Mouse (Mus musculus): ENCODE results near the gene Park7. TPM values are rescaled to one million over a fixed set of nuclear protein-coding genes. Genes with fewer than 3 reads are reported as not detected.

Park7 gene
- polyA plus RNA-seq, 1 experiment from 2014 or later: 367 TPM

DNA sequence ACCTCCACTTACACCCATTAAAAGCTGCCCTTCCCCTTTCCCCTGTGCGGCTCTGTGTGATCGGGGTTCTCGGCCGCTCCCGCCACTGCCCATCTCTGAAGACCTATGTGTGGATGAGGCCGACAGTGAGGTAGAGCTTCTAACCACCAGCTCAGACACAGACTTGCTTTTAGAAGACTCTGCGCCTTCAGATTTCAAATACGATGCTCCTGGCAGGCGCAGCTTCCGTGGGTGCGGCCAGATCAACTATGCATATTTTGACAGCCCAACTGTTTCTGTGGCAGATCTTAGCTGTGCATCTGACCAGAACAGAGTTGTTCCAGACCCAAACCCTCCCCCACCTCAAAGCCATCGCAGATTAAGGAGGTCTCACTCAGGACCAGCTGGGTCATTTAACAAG lies 47.7 kb downstream of the Park7 start:
- 96% methylated on average over 12 of the region's 12 CpGs for WGBS
- H3K4me1 ChIP-seq (ENCODE audit: control insufficient read depth, insufficient read depth, low read length): peaks cover 3% of the 10 kb centered on the region; the same call in 1 of the 2 replicates
- DNase-seq (no peak), ATAC-seq (ENCODE audit: low FRiP score, low TSS enrichment) (no peak)
- H3K4me3 ChIP-seq (replicated peaks; ENCODE audit: low read depth, low read length): no peak overlapping the region
- no peaks in the 10 kb centered on the region for H3K27me3 ChIP-seq (ENCODE audit: control insufficient read depth, insufficient read depth, low read length)
- H3K4me2 ChIP-seq (ENCODE audit: low read length): no peak overlapping the region
- H3K36me3 ChIP-seq (ENCODE audit: control insufficient read depth, insufficient read depth, low read length): peaks cover 23% of the 10 kb centered on the region
- H3K9me3 ChIP-seq (ENCODE audit: control insufficient read depth, low read length): no peaks in the 10 kb centered on the region
- no peak overlapping the region for H3K9ac ChIP-seq (replicated peaks; ENCODE audit: low read length)
- no peak overlapping the region for H3K27ac ChIP-seq (replicated peaks; ENCODE audit: low read depth, low read length)

DNA sequence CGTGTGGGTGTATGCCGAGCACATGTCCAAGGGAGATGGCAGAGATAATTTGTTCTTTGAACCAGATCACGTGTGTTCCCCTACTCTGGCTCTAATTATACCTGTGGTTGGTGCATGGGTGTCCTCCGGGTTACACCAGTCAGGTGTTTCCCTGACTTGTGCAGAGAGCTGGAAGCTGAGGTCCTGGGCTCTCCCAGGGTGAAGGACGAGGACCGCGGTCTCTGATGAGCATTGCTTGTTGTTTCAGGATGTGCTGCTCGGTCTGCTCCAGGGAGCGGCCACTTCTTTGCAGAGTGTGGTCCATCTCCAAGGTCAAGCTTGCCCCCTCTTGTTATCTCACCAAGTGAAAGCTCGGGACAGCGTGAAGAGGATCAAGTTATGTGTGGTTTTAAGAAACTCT lies 48.2 kb downstream of the Park7 start:
- Histone ChIP-seq H3K27me3 (ENCODE audit: control insufficient read depth, insufficient read depth, low read length) (no peaks in the 10 kb centered on the region), H3K4me3 (replicated peaks; ENCODE audit: low read depth, low read length) (no peak overlapping the region), H3K27ac (replicated peaks; ENCODE audit: low read depth, low read length) (no peak overlapping the region), H3K9me3 (ENCODE audit: control insufficient read depth, low read length) (no peaks in the 10 kb centered on the region), H3K36me3 (ENCODE audit: control insufficient read depth, insufficient read depth, low read length) (peaks cover 23% of the 10 kb centered on the region), H3K4me1 (ENCODE audit: control insufficient read depth, insufficient read depth, low read length) (no peaks in the 10 kb centered on the region), H3K4me2 (ENCODE audit: low read length) (no peak overlapping the region), H3K9ac (replicated peaks; ENCODE audit: low read length) (no peak overlapping the region)
- WGBS: 94% methylated on average over 11 of the region's 11 CpGs
- DNase-seq: no peak
- ATAC-seq (ENCODE audit: low FRiP score, low TSS enrichment): no peak

DNA sequence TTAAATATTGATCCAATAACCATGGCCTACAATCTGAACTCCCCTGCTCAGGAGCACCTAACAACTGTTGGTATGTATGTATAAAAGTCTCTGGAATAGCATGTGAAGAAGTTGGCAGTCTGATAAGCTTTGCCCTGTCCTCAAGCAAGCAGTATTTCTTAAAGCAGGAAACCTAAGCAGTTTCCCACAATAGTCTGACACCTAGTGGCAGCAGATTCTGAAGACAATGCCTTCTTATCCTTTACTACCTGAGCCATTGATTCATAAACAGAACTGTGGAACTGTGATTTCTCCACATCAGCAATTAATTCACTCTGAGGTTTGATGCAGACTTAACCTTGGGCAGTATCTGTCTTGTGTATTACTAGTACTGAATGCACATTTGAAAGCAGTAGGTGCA lies 48.9 kb downstream of the Park7 start:
- Histone ChIP-seq H3K27ac (replicated peaks; ENCODE audit: low read depth, low read length) (no peak overlapping the region), H3K27me3 (ENCODE audit: control insufficient read depth, insufficient read depth, low read length) (no peaks in the 10 kb centered on the region), H3K4me1 (ENCODE audit: control insufficient read depth, insufficient read depth, low read length) (no peaks in the 10 kb centered on the region), H3K36me3 (ENCODE audit: control insufficient read depth, insufficient read depth, low read length) (peaks cover 23% of the 10 kb centered on the region), H3K9me3 (ENCODE audit: control insufficient read depth, low read length) (no peaks in the 10 kb centered on the region), H3K9ac (replicated peaks; ENCODE audit: low read length) (no peak overlapping the region), H3K4me2 (ENCODE audit: low read length) (no peak overlapping the region), H3K4me3 (replicated peaks; ENCODE audit: low read depth, low read length) (no peak overlapping the region)
- DNase-seq (peak; percentile 82), ATAC-seq (ENCODE audit: low FRiP score, low TSS enrichment) (no peak)

DNA sequence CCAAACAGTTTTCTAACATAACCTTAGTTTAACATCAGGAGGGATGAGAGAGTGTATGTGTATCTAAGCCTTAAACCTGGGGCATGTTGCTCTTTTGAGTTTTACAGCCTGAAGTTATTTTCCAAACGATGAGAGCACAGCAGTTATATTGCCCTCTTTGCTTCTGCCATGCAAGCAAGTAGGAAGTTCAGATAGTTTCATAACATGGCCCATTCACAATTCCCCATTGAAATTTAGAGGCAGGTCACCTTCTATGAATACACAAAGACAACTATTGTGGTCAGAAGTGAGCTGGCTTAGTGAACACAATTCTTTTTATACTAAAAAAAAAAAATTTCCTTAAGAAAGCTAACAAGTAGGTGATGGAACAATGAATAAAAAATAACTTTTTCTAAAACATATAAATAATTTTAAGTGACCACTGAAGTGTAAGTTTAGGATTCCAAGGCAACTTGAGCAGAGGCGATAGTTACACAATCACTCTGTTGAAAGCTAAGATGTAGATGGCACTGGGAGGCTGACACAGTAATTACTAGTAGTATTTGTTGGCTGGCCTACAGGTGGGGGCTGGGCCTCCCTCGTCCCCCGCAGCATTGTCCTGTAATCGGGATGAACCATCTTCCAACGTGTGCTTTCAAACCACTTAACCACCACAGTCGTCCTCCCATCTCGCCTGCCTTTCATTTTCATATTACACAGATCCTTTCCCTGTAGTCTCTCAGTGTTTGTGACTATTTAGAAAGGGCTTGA lies 51.4 kb downstream of the Park7 start:
- no peak overlapping the region for H3K4me3 ChIP-seq (replicated peaks; ENCODE audit: low read depth, low read length)
- no peak for DNase-seq
- no peak for ATAC-seq (ENCODE audit: low FRiP score, low TSS enrichment)
- no peak overlapping the region for H3K9ac ChIP-seq (replicated peaks; ENCODE audit: low read length)
- 62% methylated on average over 8 of the region's 8 CpGs for WGBS
- H3K9me3 ChIP-seq (ENCODE audit: control insufficient read depth, low read length): no peaks in the 10 kb centered on the region
- peaks cover 20% of the 10 kb centered on the region for H3K36me3 ChIP-seq (ENCODE audit: control insufficient read depth, insufficient read depth, low read length)
- H3K4me1 ChIP-seq (ENCODE audit: control insufficient read depth, insufficient read depth, low read length): no peaks in the 10 kb centered on the region
- no peaks in the 10 kb centered on the region for H3K27me3 ChIP-seq (ENCODE audit: control insufficient read depth, insufficient read depth, low read length)
- no peak overlapping the region for H3K4me2 ChIP-seq (ENCODE audit: low read length)
- no peak overlapping the region for H3K27ac ChIP-seq (replicated peaks; ENCODE audit: low read depth, low read length)

DNA sequence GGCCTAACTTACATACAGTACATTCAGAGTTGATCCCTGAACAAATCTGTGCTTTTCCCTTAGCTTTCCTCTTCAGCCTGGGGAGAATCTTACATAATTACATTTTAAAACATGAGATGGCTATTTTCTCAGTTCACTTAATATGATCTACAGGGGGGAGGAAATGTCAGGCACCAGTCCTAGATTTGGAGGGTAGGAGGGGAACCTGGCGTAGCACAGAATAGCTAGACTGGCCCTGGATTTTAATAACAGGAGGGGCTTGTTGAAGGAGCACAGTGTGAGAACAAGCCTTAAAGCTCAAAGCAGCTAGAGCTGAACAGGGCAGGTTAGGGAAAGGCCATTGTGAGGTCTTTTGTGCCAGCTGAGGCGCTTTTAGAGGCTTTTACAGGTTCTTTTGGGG lies 53.1 kb downstream of the Park7 start:
- peaks cover 4% of the 10 kb centered on the region for H3K4me1 ChIP-seq (ENCODE audit: control insufficient read depth, insufficient read depth, low read length)

DNA sequence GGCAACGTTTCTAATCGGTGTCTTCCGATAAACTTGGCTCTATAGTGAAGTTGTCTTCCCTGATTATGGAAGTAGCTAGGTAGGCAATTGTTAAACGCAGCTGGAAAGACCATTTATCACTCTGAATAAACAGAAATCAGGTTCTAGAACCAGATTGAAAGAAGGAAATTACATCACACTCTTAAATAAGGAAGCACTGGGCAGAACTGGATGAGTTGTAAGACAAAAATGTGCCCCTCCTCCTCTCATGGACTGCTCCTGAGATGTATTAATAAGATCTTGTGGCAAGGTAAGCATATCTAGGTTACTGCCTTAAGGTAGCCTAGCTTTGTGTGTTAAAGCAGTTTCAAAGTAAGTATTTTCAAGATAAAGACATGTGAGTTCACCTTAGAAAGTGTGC lies 53.7 kb downstream of the Park7 start:
- 94% methylated on average over 4 of the region's 4 CpGs for WGBS
- H3K27me3 ChIP-seq (ENCODE audit: control insufficient read depth, insufficient read depth, low read length): no peaks in the 10 kb centered on the region
- no peak for ATAC-seq (ENCODE audit: low FRiP score, low TSS enrichment)

More for the DNA sequence above, 53.1 kb downstream of the Park7 start:
- H3K27ac ChIP-seq (replicated peaks; ENCODE audit: low read depth, low read length): no peak overlapping the region
- 73% methylated on average over 2 of the region's 2 CpGs for WGBS
- no peaks in the 10 kb centered on the region for H3K9me3 ChIP-seq (ENCODE audit: control insufficient read depth, low read length)
- H3K9ac ChIP-seq (replicated peaks; ENCODE audit: low read length): no peak overlapping the region
- H3K36me3 ChIP-seq (ENCODE audit: control insufficient read depth, insufficient read depth, low read length): peaks cover 5% of the 10 kb centered on the region
- H3K4me3 ChIP-seq (replicated peaks; ENCODE audit: low read depth, low read length): no peak overlapping the region
- no peak for ATAC-seq (ENCODE audit: low FRiP score, low TSS enrichment)
- no peaks in the 10 kb centered on the region for H3K27me3 ChIP-seq (ENCODE audit: control insufficient read depth, insufficient read depth, low read length)
- DNase-seq: no peak
- H3K4me2 ChIP-seq (ENCODE audit: low read length): no peak overlapping the region

DNA sequence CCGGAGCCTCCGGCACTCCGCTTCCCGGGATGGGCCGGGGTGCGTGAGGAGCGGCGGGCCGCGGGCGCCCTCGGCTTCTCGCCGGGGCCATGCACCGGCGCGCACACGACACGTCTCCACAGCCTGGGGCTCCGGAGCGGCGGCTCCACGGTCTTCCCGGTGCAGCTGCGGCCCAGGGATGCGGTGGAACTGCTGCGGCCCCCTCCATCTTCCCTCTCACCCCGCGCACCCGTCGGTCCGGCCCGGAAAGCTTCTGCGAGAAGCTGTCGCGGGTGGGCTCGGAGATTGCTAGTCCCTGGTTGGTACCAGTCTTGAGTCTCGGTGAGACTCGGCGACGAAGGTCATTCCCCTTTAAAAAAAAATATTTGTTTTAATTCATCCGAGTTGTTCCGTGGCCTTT lies 58.9 kb downstream of the Park7 start:
- peak overlapping the region; percentile 97 for H3K27ac ChIP-seq (replicated peaks; ENCODE audit: low read depth, low read length)
- under 1% methylated on average over 43 of the region's 43 CpGs for WGBS
- peak overlapping the region; percentile 95 for H3K9ac ChIP-seq (replicated peaks; ENCODE audit: low read length)
- H3K4me1 ChIP-seq (ENCODE audit: control insufficient read depth, insufficient read depth, low read length): peaks cover 9% of the 10 kb centered on the region
- peak; percentile 71; the same call in 1 of the 2 replicates for ATAC-seq (ENCODE audit: low FRiP score, low TSS enrichment)
- peak overlapping the region; percentile 81 for H3K4me3 ChIP-seq (replicated peaks; ENCODE audit: low read depth, low read length)
- DNase-seq: no peak
- H3K4me2 ChIP-seq (ENCODE audit: low read length): peak overlapping the region; percentile 70
- no peaks in the 10 kb centered on the region for H3K9me3 ChIP-seq (ENCODE audit: control insufficient read depth, low read length)
- no peaks in the 10 kb centered on the region for H3K36me3 ChIP-seq (ENCODE audit: control insufficient read depth, insufficient read depth, low read length)
- H3K27me3 ChIP-seq (ENCODE audit: control insufficient read depth, insufficient read depth, low read length): no peaks in the 10 kb centered on the region

More for the DNA sequence above, 53.7 kb downstream of the Park7 start:
- no peak overlapping the region for H3K27ac ChIP-seq (replicated peaks; ENCODE audit: low read depth, low read length)
- H3K4me1 ChIP-seq (ENCODE audit: control insufficient read depth, insufficient read depth, low read length): peaks cover 9% of the 10 kb centered on the region
- H3K9ac ChIP-seq (replicated peaks; ENCODE audit: low read length): no peak overlapping the region
- no peak overlapping the region for H3K4me3 ChIP-seq (replicated peaks; ENCODE audit: low read depth, low read length)
- H3K36me3 ChIP-seq (ENCODE audit: control insufficient read depth, insufficient read depth, low read length): no peaks in the 10 kb centered on the region
- DNase-seq: no peak
- H3K9me3 ChIP-seq (ENCODE audit: control insufficient read depth, low read length): no peaks in the 10 kb centered on the region
- no peak overlapping the region for H3K4me2 ChIP-seq (ENCODE audit: low read length)

DNA sequence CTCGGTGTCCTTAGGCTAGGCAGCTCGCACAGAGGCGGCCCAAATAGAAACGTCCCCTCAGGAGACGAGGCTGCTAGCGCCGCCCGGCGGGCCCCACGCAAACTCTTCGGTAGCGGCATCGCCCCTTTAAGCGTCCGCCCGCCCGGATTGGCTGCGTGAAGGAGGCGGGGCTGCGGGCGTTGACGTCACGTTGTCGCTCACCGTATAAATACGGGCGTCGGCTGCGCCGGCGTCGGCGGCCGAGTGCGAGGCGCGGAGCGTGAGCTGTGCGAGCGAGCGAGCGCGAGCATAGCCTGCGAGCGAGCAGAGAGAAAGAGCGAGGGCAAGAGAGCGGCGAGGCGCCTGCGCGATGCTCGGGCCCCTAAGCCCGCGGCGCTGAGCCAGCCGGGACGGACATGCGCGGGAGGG lies 59.4 kb downstream of the Park7 start:
- Histone ChIP-seq H3K9me3 (ENCODE audit: control insufficient read depth, low read length) (no peaks in the 10 kb centered on the region), H3K9ac (replicated peaks; ENCODE audit: low read length) (peak overlapping the region; percentile 95), H3K36me3 (ENCODE audit: control insufficient read depth, insufficient read depth, low read length) (no peaks in the 10 kb centered on the region), H3K27me3 (ENCODE audit: control insufficient read depth, insufficient read depth, low read length) (no peaks in the 10 kb centered on the region), H3K4me3 (replicated peaks; ENCODE audit: low read depth, low read length) (peak overlapping the region; percentile 81), H3K27ac (replicated peaks; ENCODE audit: low read depth, low read length) (peak overlapping the region; percentile 97), H3K4me1 (ENCODE audit: control insufficient read depth, insufficient read depth, low read length) (peaks cover 9% of the 10 kb centered on the region), H3K4me2 (ENCODE audit: low read length) (peak overlapping the region; percentile 70)
- ATAC-seq (ENCODE audit: low FRiP score, low TSS enrichment): peak; percentile 95
- WGBS: under 1% methylated on average over 59 of the region's 59 CpGs
- DNase-seq: peak; percentile 99

All from midbrain, embryonic 14.5 days (tissue).